Mouse (Mus musculus): ENCODE measurements around the gene Ubac2.

The Ubac2 gene

DNA sequence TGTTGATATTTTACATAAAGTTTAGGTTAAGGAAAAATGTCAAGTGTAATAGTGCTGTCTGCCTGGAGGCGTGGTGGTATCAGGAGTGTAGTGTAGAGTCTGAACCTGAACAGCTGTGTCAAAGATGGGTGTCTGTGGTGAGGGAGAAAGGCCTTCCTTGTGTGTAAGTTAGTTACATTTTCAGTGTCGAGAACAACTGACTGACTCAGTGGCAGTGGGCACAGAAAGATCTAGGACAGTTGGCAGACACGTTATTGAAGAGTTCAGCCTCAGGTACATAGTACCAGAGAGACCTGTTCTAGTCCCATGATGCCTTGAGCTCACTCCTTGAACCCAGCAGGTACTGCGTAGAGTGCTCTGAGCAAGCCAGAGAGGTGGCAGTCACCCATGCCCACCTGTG, 87.0 kb downstream of the Ubac2 start:
- no peak for DNase-seq (ENCODE audit: extremely low spot score, low spot score)

DNA sequence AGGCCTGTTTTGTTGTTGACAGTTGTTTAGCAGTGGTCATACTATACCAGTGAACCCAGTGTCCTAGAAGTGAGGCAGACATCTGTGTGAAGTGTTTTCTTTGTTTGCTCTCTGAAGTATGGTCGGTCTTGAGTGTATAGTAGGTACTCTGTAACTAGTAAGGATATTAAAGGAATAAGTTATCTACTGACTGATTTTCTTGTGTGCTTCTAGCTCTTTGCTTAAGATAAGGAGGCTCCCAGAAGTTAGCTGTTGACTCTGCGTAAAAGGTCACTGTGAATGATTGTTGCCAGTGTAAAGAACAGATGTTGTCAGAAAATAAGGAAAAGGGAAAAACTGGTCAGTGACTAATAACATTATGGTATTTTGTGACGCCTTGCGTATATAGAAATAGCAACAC, 88.7 kb downstream of the Ubac2 start:
- no peak for DNase-seq (ENCODE audit: extremely low spot score, low spot score)

DNA sequence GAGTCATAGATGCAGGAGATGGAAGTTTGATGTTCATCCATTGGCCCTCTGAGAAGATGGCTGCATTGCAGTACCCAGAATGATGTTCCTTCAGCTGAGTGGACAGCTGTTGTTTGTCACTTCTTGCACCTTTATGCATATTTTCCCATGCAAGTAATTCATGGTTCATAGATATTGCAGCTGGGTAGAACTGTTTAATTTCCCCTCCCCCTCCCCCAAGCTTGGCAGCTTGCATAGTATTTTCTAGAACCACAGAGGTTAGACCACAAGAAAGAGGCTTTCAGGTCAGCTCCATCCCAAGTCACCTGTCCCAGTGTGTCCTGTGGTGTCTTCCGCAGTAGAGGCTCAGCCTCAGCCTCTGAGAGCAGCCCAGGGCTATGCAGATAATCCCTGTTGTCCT, 92.0 kb downstream of the Ubac2 start:
- DNase-seq (ENCODE audit: extremely low spot score, low spot score), result no peak

DNA sequence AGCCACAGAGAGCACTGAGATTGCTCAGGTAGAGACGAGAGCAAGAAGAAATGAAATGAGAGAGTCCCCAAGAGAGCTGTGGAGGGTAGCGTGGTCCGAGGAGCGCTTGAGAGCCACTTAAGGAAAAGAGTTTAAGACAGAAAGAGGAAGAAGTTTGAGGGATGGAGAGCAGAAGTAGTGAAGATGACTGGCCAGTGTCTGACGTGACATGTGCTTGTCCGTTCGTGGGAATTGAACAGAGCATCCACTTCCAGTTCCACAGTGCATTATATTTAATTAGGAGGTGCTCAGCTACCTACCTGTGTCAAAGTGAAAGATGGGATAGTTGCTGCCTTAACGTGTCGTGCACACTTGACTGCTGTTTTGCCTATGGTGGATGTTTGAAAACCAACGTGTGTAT, 94.7 kb downstream of the Ubac2 start:
- no peak for DNase-seq (ENCODE audit: extremely low spot score, low spot score)

DNA sequence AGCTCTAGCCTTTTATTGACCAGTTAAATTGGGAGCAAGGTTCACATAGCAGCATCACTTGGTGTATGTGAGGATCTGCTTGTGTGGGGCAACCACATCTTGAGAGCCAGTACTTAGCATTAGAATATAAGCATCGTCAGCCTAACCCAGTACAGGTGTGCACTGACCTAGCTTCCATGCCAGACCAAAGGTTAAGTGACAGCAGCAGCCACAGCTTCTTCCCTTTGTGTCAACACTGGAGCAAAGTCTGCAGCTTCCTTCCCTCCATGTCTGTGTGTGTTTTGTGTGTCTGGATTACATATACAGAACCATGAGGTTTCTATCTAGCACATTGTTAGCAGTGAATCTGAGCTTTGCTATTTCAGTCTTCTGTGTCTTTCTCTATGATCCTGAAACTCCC, 103.1 kb downstream of the Ubac2 start:
- DNase-seq (ENCODE audit: extremely low spot score, low spot score), result no peak

DNA sequence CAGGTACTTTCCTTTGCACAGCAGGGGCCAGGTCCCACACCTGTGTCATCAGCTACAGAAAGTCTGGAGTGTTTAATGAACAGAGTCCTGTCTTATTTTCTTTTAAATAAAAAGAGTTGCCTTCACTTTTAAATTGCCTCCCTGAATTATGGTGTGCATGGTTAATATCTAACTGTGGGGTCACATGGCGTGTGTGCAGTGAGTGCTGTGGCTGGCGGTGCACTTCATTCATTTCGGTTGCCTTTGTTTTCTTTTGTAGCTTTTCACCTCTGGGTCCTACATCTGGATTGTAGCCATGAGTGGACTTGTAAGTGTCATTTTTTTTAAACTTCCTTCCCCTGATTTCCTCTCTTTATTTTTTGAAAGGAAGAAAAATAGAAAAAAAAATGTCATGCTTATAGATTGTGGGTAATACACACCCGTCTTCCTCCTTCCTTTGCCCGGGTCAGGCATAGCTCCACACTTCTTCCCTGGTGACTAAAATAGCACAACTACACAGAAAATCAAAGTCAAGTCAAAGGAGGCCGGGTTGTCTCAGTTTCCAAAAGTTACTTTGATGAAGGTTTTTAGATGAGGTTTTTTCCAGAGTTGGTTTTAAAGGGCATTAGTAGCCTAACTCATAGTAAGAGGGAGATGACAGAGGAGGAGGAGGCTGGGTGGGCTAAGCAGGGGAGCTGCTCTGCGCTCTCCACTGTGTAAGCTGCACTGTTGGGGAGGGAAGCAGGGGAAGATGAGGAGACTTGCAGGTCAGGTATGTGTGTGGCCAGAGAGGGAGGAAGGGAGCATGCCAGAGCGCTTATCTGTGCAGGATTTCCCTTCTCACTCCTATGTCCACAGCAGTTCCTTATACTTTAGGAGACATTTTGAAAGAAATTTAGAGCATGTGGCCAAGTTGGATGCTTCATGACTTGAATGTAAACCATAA, 104.9 kb downstream of the Ubac2 start:
- no peak for DNase-seq (ENCODE audit: extremely low spot score, low spot score)

DNA sequence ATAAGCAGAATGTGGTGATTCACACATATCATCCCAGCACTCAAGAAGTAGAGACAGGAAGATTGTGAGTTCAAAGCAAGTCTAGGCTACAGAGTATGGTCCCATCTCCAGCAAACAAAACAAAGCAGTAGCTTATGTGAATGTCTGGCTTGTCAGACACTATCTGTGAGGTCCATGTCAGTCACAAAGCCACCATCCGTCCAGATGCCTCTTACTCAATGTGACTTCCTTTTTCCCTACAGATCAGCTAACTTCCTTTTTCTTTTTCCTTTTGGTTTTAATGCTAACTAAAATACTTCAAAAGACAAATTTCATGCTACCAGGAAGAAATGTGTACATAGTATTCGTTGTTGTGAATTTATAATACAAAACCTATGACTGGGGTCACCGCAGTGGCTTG, 107.1 kb downstream of the Ubac2 start:
- no peak for DNase-seq (ENCODE audit: extremely low spot score, low spot score)

DNA sequence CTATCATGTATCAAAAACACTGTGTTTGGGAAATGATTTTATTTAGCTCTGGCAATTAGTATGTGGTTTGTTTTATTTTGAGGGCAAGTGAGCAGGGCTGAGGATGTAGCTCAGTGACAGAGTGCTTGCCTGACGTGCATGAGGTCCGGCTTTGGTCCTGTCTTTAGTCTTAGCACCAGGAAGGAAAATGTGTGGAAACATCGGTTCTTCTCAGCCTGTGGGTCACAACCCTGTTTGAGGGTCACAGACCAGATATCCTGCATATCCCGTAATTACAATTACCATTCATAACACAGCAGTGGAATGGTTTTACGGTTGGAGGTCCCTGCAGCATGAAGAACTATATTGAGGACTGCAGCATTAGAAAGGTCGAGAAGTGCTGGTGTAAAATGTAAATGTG, 107.6 kb downstream of the Ubac2 start:
- no peak for DNase-seq (ENCODE audit: extremely low spot score, low spot score)

DNA sequence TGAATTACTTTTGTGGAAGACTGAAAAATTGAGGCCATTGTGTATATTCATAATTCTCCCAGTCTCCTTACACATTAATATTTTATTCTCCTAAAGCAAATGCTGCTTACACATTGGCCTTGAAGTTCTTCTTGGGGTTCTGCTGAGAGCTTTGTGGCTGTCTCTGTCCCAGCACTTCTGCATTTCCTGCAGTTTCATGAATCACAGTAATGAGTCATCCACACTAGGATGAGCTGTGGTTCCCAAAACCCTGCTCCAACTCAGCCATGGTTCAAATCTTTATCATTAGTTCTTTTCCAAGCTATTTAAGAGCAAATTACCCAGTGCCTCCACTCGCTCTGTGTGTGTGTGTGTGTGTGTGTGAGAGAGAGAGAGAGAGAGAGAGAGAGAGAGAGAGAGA, 108.9 kb downstream of the Ubac2 start:
- DNase-seq (ENCODE audit: extremely low spot score, low spot score), result no peak

DNA sequence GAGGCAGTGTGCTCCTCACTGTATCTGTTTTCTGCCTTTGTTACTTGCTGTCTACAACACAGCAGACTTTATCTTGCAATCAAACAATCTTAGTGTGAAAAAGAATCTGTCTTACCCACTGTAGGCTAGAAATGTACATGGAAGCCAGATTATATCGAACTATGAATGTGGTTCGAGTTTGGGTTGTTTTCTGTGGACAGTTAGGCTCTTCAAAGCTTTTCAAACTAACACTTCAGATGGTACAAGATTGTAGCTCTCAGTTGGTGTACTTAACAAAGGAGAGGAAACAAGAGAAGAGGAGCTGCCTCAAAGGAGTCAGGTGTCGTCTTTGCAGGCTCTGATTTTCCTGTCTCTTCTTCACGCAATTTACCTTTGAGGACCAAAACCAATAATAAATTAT, 109.3 kb downstream of the Ubac2 start:
- no peak for DNase-seq (ENCODE audit: extremely low spot score, low spot score)

DNA sequence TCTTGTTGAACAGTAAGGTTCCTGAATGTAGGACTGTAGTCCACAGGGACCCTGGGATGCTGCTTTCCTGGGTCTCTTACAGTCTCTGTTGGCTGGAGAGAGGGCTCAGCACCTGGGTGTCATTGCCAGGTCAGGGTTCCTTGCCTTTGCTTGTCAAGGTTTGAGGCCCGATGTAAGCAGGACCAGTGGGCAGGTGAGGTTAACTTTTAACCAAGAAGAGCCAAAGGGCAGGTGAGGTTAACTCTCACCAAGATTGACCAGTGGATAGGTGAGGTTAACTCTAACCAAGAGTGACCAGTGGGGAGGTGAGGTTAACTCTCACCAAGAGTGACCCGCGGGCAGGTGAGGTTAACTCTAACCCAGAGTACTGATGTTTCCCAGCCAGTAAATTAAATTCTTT, 110.9 kb downstream of the Ubac2 start:
- no peak for DNase-seq (ENCODE audit: extremely low spot score, low spot score)

DNA sequence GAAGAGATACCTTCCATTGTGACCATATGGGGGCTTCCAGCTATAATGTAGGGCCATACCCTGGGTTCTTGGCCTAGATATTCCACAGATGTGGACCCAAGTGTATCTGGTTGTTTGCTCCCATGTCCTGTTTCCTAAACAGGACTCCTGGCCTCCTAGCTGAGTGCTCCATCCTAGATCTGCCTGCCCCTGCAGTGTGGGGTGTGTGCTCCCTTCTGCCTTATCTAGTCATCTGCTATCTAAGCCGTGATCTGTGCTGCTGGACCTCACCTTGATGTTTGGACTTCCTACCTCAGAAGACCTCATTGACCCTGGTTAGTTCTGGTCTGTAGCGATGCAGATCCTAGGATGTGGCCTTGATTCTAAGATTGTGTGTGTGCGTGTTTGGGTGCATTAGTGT, 111.4 kb downstream of the Ubac2 start:
- no peak for DNase-seq (ENCODE audit: extremely low spot score, low spot score)

DNA sequence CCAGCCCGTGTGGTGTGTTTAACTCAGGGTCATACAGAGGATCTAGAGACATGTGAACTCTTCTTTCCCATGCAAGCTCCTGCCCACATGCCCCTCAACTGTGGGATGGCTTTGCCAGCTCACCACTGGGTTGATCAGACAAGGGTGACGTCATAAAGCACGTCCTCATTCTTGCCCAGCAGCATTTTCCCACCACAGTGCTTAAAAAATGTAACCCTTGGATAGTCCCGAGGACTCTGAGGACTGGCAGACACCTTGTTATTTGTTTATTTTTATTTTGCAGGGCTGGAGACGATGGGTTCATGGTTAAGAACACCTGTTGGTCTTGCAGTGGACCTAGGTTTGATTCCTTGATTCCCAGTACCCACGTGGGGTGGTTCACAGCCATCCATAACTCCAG, 112.5 kb downstream of the Ubac2 start:
- no peak for DNase-seq (ENCODE audit: extremely low spot score, low spot score)

DNA sequence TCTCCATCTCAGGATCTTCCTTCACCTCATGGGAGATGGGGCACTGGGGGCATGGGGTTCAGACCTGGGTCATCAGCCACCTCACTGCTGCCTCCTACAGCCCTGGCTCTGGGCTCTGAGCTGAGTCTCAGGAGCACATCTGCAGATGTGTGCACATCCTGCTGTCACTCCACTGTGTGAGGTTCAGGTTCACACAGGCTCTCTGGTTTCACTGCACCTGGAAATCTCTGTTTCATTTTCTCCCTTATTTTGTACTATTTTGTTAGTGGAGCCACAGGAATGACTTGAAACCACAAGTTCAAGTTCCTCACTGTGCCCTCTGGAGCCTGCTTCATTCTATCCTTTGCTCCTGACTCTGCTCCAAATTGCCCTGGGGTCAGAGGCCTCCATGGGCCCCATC, 113.5 kb downstream of the Ubac2 start:
- no peak for DNase-seq (ENCODE audit: extremely low spot score, low spot score)

DNA sequence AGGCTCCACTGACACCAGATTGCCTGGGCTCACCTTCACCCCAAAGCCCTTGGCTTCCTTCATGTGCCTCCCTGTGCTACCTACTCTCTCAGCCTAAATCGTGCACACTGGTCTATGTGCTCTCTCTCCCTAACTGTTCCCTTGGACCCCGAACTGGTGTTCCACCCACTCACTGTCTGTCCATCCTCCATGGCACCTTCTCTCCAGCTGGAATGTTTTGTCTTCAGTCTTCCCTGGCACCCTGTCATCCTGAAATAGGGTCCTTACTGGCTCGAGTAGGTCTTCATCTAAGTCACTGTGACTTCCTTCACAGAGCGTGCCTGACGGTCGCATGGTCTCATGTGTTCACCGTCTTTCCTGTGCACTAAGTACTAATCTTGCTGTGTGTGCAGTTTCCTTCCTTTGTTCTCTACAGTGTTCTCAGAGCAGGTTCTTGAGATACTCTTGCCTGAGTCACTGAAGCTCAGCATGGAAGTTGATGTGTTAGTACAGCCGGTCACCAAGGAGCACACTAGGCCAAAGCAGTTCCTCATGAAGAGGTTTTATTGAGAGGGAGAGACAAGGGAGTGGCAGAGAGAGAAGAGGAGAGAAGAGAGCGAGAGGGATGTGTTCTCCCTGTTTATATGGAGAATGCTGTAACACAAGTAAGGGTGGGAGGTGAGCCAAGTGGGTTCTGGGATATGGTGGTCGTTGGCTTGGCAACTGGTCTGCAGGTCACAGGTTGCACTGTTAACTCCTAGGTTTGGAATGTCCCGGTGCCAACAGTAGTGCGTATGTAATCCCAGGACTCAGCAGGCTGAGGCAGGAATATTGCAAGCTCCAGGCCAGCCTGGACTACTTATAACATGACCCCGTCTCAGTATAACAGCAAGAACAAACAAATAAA, 114.2 kb downstream of the Ubac2 start:
- DNase-seq (ENCODE audit: extremely low spot score, low spot score), result no peak

DNA sequence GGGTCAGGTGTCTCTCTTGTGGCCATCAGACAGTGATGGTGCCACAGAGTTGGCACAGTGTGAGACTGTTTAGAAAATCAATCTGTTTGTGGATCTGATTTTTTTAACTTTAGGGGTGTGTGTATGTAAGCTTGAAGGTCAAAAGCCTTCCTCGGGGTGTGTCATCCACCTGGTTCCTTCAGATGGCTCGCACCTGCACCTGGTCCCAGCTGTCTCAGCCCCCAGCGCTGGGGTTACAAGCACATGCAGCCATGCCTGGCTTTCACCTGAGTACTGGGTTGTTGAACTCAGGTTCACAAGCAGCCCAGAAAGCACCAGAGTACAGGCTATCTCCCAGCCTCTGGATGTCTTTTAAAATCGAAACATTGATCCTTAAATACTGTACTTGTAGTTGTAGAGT, 115.2 kb downstream of the Ubac2 start:
- DNase-seq (ENCODE audit: extremely low spot score, low spot score), result no peak

DNA sequence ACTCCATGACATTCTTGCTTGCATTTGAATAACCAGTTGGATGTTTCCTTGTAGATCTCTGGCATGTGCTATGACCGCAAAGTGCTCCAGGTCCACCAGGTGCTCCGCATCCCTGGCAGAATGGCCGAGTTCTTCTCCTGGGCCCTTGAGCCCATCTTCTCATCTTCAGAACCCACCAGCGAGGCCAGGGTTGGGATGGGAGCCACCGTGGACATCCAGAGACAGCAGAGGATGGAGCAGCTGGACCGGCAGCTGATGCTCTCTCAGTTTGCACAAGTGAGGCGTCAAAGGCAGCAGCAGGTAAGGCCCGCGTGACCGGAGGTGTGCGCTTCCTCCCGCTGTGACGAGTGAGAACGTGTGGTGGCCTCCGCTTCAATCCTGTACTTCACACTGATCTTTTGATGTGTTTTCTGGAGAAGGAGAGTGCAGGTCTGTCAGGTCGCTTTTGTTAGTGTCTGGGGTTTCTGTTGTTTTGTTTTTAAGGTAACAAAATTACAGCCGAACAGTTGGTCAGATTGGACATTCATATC, 115.8 kb downstream of the Ubac2 start:
- no peak for DNase-seq (ENCODE audit: extremely low spot score, low spot score)

DNA sequence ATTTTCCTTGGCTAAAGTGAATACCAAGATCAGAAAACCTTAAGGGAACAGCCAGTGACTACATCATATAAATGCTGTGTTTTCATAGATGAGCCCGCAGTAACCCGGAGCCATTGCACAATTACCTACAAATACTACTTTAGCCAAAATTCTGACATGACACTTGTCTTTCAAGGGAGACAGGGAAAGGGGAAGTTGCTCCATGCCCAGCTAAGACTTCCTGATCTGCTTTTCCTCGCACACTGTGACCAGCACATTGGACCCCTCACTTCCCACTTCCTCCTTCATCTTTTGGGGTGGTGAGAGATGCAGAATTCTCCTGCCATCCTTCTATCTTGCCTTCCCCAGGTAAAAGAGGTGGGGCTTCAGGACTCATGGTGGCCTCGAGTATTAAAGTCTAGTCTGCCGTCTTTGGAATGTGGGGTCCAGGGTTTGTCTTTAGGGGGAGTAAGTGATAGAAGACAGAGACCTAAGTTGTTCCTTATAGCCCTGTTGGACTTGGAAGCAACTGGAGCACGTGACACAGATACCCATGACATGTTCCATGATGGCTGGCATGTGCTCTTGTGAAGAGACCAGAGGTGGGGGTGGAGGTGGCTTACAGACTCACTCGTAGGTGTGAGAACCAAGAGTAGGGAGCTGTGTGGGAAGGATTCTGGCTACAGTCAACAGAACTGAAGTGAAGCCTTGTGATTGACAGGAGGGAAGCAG, 116.6 kb downstream of the Ubac2 start:
- no peak for DNase-seq (ENCODE audit: extremely low spot score, low spot score)

DNA sequence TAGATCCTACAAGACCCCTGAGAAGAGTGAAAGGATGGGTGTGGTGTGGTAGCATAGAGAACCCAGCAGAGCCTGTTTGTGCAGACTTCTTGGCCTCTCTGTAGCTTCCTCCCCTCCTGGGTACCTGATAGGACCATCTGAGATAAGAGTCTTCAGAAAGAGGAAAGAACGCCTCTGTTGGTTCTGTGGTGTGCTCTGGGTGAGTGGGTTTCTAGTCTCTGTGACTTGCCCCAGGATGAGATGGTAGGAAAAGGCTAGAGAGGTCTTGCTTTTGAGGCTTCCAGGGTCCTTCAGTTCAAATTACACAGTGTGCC, 117.1 kb downstream of the Ubac2 start:
- no peak for DNase-seq (ENCODE audit: extremely low spot score, low spot score)

DNA sequence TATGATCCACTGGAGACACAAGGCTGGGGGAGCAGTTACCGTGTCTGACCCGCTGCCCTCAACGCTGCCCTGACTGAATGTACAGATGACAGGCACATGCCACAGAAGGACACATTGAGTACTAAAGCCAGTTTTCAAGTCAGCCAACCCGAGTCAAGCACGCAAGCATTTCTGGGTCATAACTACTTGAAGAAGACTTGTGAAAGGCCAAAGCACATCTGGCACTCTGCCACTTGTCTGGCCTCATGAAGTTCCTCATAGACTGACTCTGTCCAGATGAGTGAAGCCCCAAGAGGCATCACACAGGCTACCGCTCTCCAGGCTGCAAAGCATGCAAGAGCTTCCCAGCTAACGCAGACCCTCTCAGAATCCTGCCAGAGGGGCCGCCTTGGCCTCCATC, 118.4 kb downstream of the Ubac2 start:
- no peak for DNase-seq (ENCODE audit: extremely low spot score, low spot score)

DNA sequence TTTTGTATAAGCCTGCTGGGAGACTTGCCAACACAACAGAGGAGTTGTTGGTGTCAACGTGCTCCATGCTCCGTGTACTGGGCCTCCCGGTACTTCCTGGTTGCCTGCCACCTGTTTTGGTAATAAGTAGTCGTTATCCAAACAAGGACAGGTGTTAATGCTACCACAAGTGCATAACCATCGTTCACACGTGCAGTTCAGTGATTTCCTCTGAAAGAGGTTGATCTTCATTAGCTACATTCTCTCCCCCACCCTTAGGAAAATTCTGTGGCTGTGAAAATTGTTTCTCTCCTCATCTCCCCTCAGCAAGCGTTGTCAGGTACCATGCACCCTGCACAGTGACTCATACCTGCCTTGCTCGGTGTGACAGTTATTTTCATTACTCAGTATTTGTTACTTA, 121.0 kb downstream of the Ubac2 start:
- DNase-seq (ENCODE audit: extremely low spot score, low spot score), result no peak
